Mouse (Mus musculus) embryonic facial prominence, embryonic 14.5 days (tissue): ENCODE measurements around the gene Rbms1. TPM values are rescaled to one million over a fixed set of nuclear protein-coding genes. Genes with fewer than 3 reads are reported as not detected.

ENCODE experiments used
- ATAC-seq: fragments of 200-750 bp; cut with Nextera tagmentation; 2 replicates; pipeline ENCODE4 v1.8.0; 2017; ENCODE audit warnings: low read depth, moderate number of reproducible peaks, moderate TSS enrichment
- DNase-seq: peaks from one replicate; pipeline ENCODE4 v3.0.0-alpha.2; 2015; ENCODE audit warnings: low spot score
- H3K27ac ChIP-seq: fragments of 300-500 bp; sonication (generic); replicated peaks from 2 replicates; pipeline ENCODE4 v1.5.1; 2014; ENCODE audit warnings: low read depth, mild to moderate bottlenecking, low read length, moderate library complexity
- H3K27me3 ChIP-seq: fragments of 300-500 bp; sonication (generic); replicated peaks from 2 replicates; pipeline ENCODE4 v1.6.1; 2014; ENCODE audit warnings: low read length; ENCODE audit not compliant: control insufficient read depth, insufficient read depth
- H3K36me3 ChIP-seq: fragments of 300-500 bp; sonication (generic); 2 replicates; pipeline ENCODE4 v1.6.1; 2014; ENCODE audit warnings: low read length, mixed read lengths; ENCODE audit not compliant: control insufficient read depth, insufficient read depth
- H3K4me1 ChIP-seq: fragments of 300-500 bp; sonication (generic); 2 replicates; pipeline ENCODE4 v1.6.1; 2014; ENCODE audit warnings: antibody characterized with exemption, low read length; ENCODE audit not compliant: control insufficient read depth, insufficient read depth
- H3K4me2 ChIP-seq: fragments of 300-500 bp; sonication (generic); 2 replicates; pipeline ENCODE4 v1.6.1; 2014; ENCODE audit warnings: low read depth, mild to moderate bottlenecking, low read length, moderate library complexity, mixed read lengths
- H3K4me3 ChIP-seq: fragments of 300-500 bp; sonication (generic); 2 replicates; pipeline ENCODE4 v1.5.1; 2014; ENCODE audit warnings: low read depth, mild to moderate bottlenecking, low read length
- H3K9ac ChIP-seq: fragments of 300-500 bp; sonication (generic); 2 replicates; pipeline ENCODE4 v1.6.1; 2014; ENCODE audit warnings: low read depth, mild to moderate bottlenecking, low read length, moderate library complexity, mixed read lengths
- H3K9me3 ChIP-seq: fragments of 300-500 bp; sonication (generic); 2 replicates; pipeline ENCODE4 v1.6.1; 2016; ENCODE audit warnings: low read length; ENCODE audit not compliant: control insufficient read depth
- WGBS: fragments of 180-500 bp; shearing (Covaris S2); extraction: QIAGEN DNeasy Blood & Tissue Kit; methylation state at CpG from one replicate; pipeline ENCODE4 v1.1.7; 2014; 5-methylcytosine and 5-hydroxymethylcytosine counted together
- polyA plus RNA-seq: library from polyadenylated mRNA; unstranded; fragments of >200 nt; fragmentation: Nextera tagmentation; extraction: Ambion mirVana; gene quantifications from 2 replicates; pipeline ENCODE4 v1.2.1, GENCODE M21; 2014

The Rbms1 gene
- polyA plus RNA-seq: 101 and 116 TPM in 2 replicates

DNA sequence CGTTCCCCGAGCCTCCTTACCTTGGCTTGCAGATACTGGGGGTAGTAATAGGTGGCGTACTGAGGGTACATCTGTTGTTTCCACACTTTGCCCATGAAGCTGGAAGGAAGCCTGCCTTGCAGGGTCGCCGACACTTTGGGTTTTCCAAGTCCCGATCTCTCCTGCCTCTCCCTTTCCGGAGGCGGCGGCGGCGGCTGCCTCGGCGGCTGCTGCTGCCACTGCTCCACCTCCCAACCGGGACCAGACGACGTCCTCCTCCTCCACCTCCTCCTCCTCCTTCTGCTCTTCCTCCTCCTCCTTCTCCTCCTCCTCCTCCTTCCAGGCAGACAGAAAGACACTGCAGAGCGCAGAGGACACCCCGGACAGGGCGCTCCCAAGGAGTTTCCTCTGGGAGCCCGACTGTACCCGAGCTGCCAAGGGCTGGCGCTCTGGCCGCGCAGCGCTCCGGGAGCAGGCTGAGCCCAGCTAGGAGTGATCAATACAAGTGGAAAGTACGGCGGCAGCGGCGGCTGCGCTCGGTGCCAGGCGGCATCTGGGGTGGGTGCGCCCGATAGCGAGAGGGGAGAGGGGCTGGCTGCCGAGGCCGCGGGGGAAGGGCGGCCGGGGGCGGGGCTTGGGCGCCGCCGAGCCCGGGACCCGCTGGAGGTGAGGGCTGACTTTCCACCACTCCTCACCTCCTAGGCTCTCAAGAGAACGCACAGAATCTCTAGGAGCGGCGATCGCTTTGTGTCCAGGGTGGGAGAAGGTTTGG, at the start of gene Rbms1:
Gene Rbms1 (minus strand): TSS at position 522 of the 751 bp plus-strand sequence.
- DNase-seq: peak; percentile 80
- peak; percentile 81 for ATAC-seq
- H3K9ac ChIP-seq: peak within 1 kb of the TSS; percentile 92
- no peaks in the 10 kb centered on the region for H3K9me3 ChIP-seq
- H3K4me2 ChIP-seq: peak within 1 kb of the TSS; percentile 69
- H3K4me1 ChIP-seq: peaks cover 13% of the 10 kb centered on the region; the same call in 1 of the 2 replicates
- H3K27ac ChIP-seq: peak within 1 kb of the TSS; percentile 96
- H3K4me3 ChIP-seq: peak within 1 kb of the TSS; percentile 91
- 2% methylated on average over 33 of the region's 51 CpGs for WGBS
- H3K27me3 ChIP-seq: no peaks in the 10 kb centered on the region
- no peaks in the 10 kb centered on the region for H3K36me3 ChIP-seq

DNA sequence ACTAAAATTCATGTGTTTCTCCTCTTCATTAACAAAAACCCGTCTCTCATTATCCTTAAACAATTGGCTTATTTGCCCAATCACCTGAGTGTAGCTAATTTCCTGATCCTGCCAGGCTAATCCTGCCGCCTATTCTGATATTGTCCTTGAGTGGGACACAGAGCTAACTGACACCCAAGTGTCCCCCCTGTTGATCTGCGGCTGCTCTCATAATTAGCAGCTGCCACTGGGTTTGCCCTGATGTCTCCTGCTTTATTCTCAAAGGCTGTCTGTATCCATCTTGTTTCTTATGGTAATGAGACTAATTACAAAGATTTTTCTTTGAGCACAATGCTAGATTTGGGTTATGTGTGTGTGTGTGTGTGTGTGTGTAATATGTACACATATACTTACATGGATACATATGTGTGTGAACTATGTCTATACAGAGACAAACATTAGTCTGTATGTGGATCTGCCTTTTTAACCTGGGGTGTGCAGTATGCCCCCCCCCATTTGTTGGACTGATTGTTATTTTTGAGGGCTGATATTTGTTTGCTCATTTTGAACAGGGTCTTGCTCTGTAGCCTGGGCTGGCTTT, 49.3 kb upstream of the Rbms1 start:
- ATAC-seq: no peak
- 49% methylated on average over 3 of the region's 3 CpGs for WGBS

DNA sequence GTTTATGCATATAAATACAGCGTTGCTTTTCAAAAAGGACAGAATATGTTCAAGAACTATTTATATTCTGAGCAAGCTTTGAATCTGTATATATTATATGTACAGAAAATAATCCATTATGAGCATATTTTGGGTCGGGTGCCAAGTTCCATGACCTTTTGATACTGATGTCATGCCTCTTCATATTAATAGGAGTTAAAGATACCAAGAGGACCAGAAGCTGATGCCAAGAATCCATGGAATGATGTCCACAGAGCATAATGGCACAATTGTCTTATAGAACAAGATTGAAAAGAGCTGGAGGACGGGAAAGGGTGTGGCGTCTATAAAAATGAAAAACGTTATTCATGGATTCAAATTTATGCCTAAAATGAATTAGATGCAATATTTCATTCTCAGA, 23.3 kb upstream of the Rbms1 start:
- WGBS: 73% methylated on average over 5 of the region's 5 CpGs
- Histone ChIP-seq H3K4me3 (no peak overlapping the region), H3K9me3 (no peaks in the 10 kb centered on the region), H3K4me1 (no peaks in the 10 kb centered on the region), H3K36me3 (no peaks in the 10 kb centered on the region), H3K27me3 (no peaks in the 10 kb centered on the region), H3K27ac (no peak overlapping the region), H3K9ac (no peak overlapping the region), H3K4me2 (no peak overlapping the region)
- DNase-seq (peak; percentile 63), ATAC-seq (no peak)

More for the DNA sequence above, 49.3 kb upstream of the Rbms1 start:
- no peak overlapping the region for H3K4me2 ChIP-seq
- no peaks in the 10 kb centered on the region for H3K36me3 ChIP-seq
- no peak overlapping the region for H3K9ac ChIP-seq
- DNase-seq: no peak
- no peaks in the 10 kb centered on the region for H3K27me3 ChIP-seq
- H3K4me1 ChIP-seq: no peaks in the 10 kb centered on the region
- no peak overlapping the region for H3K27ac ChIP-seq
- H3K9me3 ChIP-seq: no peaks in the 10 kb centered on the region
- no peak overlapping the region for H3K4me3 ChIP-seq

DNA sequence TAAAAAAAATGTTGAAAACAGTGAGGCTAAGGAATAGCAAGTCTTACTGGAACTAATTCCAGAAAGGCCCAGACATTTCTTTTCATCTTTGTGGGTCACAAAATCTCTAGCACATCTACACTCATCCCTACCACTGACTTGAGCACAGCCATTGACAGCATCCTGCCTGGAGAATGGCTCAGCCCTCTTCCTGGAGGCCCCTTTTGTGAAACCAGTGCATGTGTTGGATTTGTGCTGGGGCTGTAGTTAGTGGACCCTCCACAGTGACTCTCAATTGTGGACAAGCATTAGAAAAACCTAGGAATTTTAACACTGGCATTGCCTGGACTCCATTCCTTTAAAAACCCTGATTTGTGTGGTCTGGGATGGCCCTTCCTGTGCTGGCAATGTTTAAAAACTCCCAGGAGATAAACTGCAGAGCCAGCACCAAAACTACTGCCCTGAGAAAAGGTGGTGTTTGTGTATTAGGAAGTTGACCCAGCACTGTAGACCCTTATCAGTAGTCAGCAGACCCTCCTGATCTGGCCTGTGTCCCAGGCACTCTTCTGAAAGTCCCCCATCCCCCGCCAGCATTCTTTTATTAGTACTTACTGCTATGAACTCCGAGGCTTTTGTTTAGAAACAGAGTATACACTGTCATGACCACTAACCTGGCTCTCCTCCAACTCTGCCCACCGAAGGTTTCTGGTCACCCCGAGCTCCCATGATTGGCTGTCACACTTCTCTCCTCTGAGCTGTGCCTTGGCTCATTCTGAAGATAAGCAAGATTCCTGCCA, 15.7 kb upstream of the Rbms1 start:
- H3K27me3 ChIP-seq: no peaks in the 10 kb centered on the region
- peak overlapping the region; percentile 44; the same call in 1 of the 2 replicates for H3K27ac ChIP-seq
- no peak overlapping the region for H3K4me3 ChIP-seq
- no peaks in the 10 kb centered on the region for H3K9me3 ChIP-seq
- no peaks in the 10 kb centered on the region for H3K36me3 ChIP-seq
- WGBS: 46% methylated on average over 4 of the region's 4 CpGs
- H3K4me2 ChIP-seq: no peak overlapping the region
- H3K4me1 ChIP-seq: 0 out of 2 replicates have a peak, but pooled peaks cover 3% of the 10 kb centered on the region
- DNase-seq: peak; percentile 63
- no peak for ATAC-seq
- no peak overlapping the region for H3K9ac ChIP-seq

DNA sequence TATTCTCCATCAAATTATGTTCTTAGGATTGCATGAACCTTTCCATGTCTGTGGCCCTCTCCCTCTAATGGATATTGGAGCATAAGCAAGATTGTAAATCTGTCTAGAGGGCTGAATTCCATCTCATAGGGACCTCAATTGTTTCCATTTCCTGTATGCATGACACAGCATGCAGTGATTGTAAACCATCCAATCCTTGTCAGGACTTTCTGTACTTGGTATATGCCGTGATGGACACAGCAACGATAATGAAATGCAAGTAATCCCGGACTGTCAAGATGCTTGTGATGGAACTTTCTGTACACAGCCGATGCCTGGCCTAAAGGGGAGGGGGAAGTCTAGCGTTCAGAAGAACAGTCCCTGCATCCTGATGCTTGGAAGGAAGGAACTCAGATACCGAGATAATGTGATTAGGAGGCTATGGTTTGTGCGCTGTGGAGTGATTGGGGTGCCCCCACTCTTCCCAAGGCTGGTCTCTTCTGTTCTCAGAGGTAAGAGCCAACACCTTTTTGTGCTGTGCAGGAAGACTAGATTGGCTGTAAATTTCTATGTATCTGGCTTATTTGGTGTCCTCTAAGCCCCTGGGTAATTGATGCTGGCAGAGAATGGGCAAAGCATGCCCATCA, 9.3 kb upstream of the Rbms1 start:
- H3K4me2 ChIP-seq: no peak overlapping the region
- no peaks in the 10 kb centered on the region for H3K36me3 ChIP-seq
- no peaks in the 10 kb centered on the region for H3K27me3 ChIP-seq
- no peaks in the 10 kb centered on the region for H3K4me1 ChIP-seq
- H3K9me3 ChIP-seq: no peaks in the 10 kb centered on the region
- ATAC-seq (no peak), DNase-seq (no peak)
- no peak overlapping the region for H3K9ac ChIP-seq
- WGBS: 74% methylated on average over 7 of the region's 7 CpGs
- no peak overlapping the region for H3K27ac ChIP-seq
- no peak overlapping the region for H3K4me3 ChIP-seq

DNA sequence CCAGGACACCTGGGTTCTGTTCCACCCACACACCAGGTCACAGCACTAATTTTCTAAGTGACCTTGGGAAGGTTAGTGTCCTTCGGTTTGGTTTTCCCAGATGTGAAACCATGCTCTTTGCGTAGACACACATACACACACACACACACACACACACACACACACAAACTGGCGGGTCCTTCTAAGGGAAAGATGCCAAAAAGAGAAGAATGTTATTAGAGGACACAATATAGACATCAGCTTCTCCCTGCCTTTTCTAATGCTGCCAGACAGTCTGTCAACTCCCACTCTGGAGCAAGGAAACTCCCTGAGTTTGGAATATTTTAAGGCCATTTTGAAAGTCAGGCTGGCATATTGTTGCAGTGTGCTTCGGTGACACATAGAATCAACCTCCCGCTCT, 624 bp upstream of the Rbms1 start:
- Histone ChIP-seq H3K27me3 (no peaks in the 10 kb centered on the region), H3K4me3 (peak overlapping the region; percentile 91)

DNA sequence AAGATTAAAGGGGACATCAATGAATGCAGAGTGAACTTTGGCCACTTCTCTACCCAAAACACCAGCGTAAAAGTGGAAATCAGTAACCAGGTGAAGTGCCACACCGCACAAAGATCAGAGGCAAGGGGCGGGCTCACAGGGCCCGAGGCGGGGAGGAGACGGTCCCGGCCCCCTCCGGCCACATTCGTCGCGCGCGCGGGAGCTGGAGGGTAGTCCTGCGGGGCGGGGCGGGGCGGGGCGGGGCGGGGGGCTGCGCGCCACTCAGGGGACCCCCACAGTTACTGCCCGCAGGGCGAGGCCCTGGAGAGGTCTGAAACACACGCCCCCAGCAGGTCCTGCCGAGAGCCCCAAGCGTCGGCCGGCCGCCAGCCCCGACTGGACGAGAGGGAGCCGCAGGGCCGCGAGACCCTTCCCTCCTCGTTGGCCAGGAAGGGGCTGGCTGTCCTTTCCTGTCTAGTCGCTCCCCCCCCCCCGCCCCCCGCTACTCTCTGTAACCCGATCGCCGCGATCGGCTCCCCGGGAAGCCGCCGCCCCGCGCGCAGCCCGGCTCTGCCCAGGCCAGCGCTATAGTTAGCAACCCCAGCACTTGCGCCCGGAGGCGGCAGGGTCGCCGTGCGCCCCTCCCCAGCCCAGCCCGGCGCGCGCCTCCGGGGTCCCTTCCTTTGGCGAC, 856 bp downstream of the Rbms1 start:
- WGBS: under 1% methylated on average over 18 of the region's 64 CpGs
- Histone ChIP-seq H3K27me3 (no peaks in the 10 kb centered on the region), H3K4me3 (peak overlapping the region; percentile 91), H3K9me3 (no peaks in the 10 kb centered on the region), H3K9ac (peak overlapping the region; percentile 92), H3K4me2 (peak overlapping the region; percentile 69), H3K27ac (peak overlapping the region; percentile 96), H3K4me1 (peaks cover 13% of the 10 kb centered on the region; the same call in 1 of the 2 replicates), H3K36me3 (no peaks in the 10 kb centered on the region)
- ATAC-seq (peak; percentile 90), DNase-seq (peak; percentile 84)

More for the DNA sequence above, 624 bp upstream of the Rbms1 start:
- peaks cover 13% of the 10 kb centered on the region; the same call in 1 of the 2 replicates for H3K4me1 ChIP-seq
- H3K36me3 ChIP-seq: no peaks in the 10 kb centered on the region
- H3K9me3 ChIP-seq: no peaks in the 10 kb centered on the region
- peak overlapping the region; percentile 69 for H3K4me2 ChIP-seq
- 4% methylated on average over 5 of the region's 5 CpGs for WGBS
- ATAC-seq: no peak
- H3K27ac ChIP-seq: peak overlapping the region; percentile 96
- DNase-seq: peak; percentile 56
- peak overlapping the region; percentile 92 for H3K9ac ChIP-seq
